Mouse (Mus musculus): ENCODE measurements at regions not wholly inside any gene's neighbourhood (a gene's known extent, or its start where the extent isn't known, plus 50 kb on each side); places are given as distances from the start of the nearest gene placed in this dataset.

GRCm38 (mm10) chr6:101940266-101940866, 562.7 kb upstream of the Pdzrn3 start:
- ATAC-seq (ENCODE audit: insufficient read depth): no peak
- 65% methylated on average over 3 of the region's 3 CpGs for WGBS (ENCODE audit: insufficient replicate concordance)
- no peak overlapping the region for H3K9ac ChIP-seq (replicated peaks)

GRCm38 (mm10) chr6:101938393-101938985, 560.8 kb upstream of the Pdzrn3 start:
- ATAC-seq (ENCODE audit: insufficient read depth): no peak

More at GRCm38 (mm10) chr6:101940266-101940866, 562.7 kb upstream of the Pdzrn3 start:
- H3K4me1 ChIP-seq (replicated peaks; ENCODE audit: control insufficient read depth in 2 of 2, insufficient read depth in 2 of 2, low read length in 1 of 2): no peaks in the 10 kb centered on the region
- H3K36me3 ChIP-seq (replicated peaks; ENCODE audit: control insufficient read depth, insufficient read depth, low read depth): no peaks in the 10 kb centered on the region
- no peak overlapping the region for H3K4me3 ChIP-seq (ENCODE audit: insufficient read depth in 1 of 2, low read depth in 2 of 2, low read length in 2 of 2)
- no peak overlapping the region for H3K4me2 ChIP-seq (ENCODE audit: low read depth)
- H3K27ac ChIP-seq: no peak overlapping the region
- no peaks in the 10 kb centered on the region for H3K27me3 ChIP-seq (ENCODE audit: control insufficient read depth, insufficient read depth, low read length)
- no peaks in the 10 kb centered on the region for H3K9me3 ChIP-seq (ENCODE audit: control insufficient read depth, low read length)
- no peak for DNase-seq (ENCODE audit: low read depth in 3 of 3, low spot score in 3 of 3)
- TF ChIP-seq CTCF (IDR thresholded peaks at IDR 0.05; ENCODE audit: low read depth): no peak
- TF ChIP-seq EP300 (IDR thresholded peaks at IDR 0.05; ENCODE audit: low read depth): no peak

DNA sequence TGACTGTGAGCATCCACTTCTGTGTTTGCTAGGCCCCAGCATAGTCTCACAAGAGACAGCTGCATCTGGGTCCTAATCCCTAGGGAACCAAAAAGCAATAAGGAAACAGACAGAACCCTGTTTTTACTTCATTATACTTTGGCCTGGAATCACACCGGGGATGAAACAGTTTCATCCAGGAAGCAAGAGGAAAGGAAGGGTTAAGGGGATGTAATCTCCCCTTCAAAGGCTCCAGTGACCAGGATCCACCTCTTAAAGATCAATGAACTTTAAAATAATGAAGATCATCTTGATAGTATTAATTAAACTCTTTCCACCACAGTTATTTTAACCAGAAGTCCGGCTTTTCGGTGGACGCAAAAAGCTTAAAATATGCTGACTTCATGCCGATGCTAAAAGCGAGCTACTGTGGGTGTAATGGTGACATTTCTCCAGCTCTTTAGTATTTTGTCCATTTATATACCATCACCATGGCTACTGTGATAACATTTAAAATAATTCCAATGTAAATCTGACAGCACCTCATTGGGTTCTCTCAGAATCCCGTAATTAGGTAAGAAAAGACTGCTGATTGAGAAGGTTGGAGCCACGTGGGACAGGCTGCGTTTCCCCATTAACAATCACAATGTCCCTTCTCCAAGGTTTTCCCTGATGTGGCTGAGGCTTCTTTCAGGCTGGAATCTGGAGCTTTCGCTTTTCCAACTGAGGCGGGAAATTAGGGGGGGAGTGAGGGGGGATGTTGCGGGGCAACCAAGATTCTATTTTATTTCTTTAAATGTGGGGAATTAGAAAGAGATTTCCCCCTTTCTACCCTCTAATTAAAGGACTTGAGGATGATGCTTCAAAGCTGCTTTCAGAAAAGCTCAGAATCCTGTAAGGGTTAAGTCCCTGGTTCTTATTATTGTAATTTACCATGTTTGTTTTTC, 560.0 kb upstream of the Pdzrn3 start:
- 69% methylated on average over 12 of the region's 12 CpGs for WGBS (ENCODE audit: insufficient replicate concordance)
- H3K4me1 ChIP-seq (replicated peaks; ENCODE audit: control insufficient read depth in 2 of 2, insufficient read depth in 2 of 2, low read length in 1 of 2): no peaks in the 10 kb centered on the region
- no peak overlapping the region for H3K4me3 ChIP-seq (ENCODE audit: insufficient read depth in 1 of 2, low read depth in 2 of 2, low read length in 2 of 2)
- H3K27ac ChIP-seq: no peak overlapping the region
- H3K9me3 ChIP-seq (ENCODE audit: control insufficient read depth, low read length): no peaks in the 10 kb centered on the region
- DNase-seq (ENCODE audit: low read depth in 3 of 3, low spot score in 3 of 3) (no peak), ATAC-seq (ENCODE audit: insufficient read depth) (no peak)
- H3K36me3 ChIP-seq (replicated peaks; ENCODE audit: control insufficient read depth, insufficient read depth, low read depth): no peaks in the 10 kb centered on the region
- no peak overlapping the region for H3K9ac ChIP-seq (replicated peaks)
- no peak for TF ChIP-seq EP300 (IDR thresholded peaks at IDR 0.05; ENCODE audit: low read depth)
- no peak for TF ChIP-seq CTCF (IDR thresholded peaks at IDR 0.05; ENCODE audit: low read depth)
- H3K27me3 ChIP-seq (ENCODE audit: control insufficient read depth, insufficient read depth, low read length): no peaks in the 10 kb centered on the region
- H3K4me2 ChIP-seq (ENCODE audit: low read depth): no peak overlapping the region

More at GRCm38 (mm10) chr6:101938393-101938985, 560.8 kb upstream of the Pdzrn3 start:
- Histone ChIP-seq H3K4me3 (ENCODE audit: insufficient read depth in 1 of 2, low read depth in 2 of 2, low read length in 2 of 2) (no peak overlapping the region), H3K27me3 (ENCODE audit: control insufficient read depth, insufficient read depth, low read length) (no peaks in the 10 kb centered on the region), H3K4me1 (replicated peaks; ENCODE audit: control insufficient read depth in 2 of 2, insufficient read depth in 2 of 2, low read length in 1 of 2) (no peaks in the 10 kb centered on the region), H3K27ac (no peak overlapping the region), H3K9me3 (ENCODE audit: control insufficient read depth, low read length) (no peaks in the 10 kb centered on the region), H3K9ac (replicated peaks) (no peak overlapping the region), H3K36me3 (replicated peaks; ENCODE audit: control insufficient read depth, insufficient read depth, low read depth) (no peaks in the 10 kb centered on the region), H3K4me2 (ENCODE audit: low read depth) (no peak overlapping the region)
- DNase-seq (ENCODE audit: low read depth in 3 of 3, low spot score in 3 of 3): no peak
- WGBS (ENCODE audit: insufficient replicate concordance): 69% methylated on average over 4 of the region's 4 CpGs
- TF ChIP-seq CTCF (IDR thresholded peaks at IDR 0.05; ENCODE audit: low read depth): no peak
- no peak for TF ChIP-seq EP300 (IDR thresholded peaks at IDR 0.05; ENCODE audit: low read depth)

DNA sequence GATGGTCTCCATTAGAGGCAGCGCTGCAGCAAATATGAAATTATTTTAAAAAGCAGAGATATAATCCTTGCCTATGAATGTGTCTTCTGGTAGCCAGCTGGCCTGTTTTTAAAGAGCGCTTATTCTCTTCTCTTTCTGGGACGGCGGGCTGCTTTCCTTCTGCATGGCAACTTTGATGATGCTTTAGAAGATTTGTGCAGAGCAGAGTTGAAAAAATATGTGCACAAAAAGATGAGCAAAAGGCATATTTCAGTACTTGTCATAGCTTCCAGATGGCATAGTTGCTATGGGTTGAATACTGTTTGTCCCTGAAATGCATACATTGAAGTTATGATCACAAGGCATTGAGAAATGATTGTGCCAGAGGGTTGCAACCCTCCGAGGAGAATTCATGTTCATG, 554.1 kb upstream of the Pdzrn3 start:
- DNase-seq (ENCODE audit: low read depth in 3 of 3, low spot score in 3 of 3): no peak
- no peak overlapping the region for H3K4me2 ChIP-seq (ENCODE audit: low read depth)

GRCm38 (mm10) chr6:101921686-101922085, 544.0 kb upstream of the Pdzrn3 start:
- H3K36me3 ChIP-seq (replicated peaks; ENCODE audit: control insufficient read depth, insufficient read depth, low read depth): no peaks in the 10 kb centered on the region
- no peak for DNase-seq (ENCODE audit: low read depth in 3 of 3, low spot score in 3 of 3)
- no peak overlapping the region for H3K4me2 ChIP-seq (ENCODE audit: low read depth)
- 31% methylated on average over 4 of the region's 4 CpGs for WGBS (ENCODE audit: insufficient replicate concordance)
- TF ChIP-seq CTCF (IDR thresholded peaks at IDR 0.05; ENCODE audit: low read depth) (no peak), EP300 (IDR thresholded peaks at IDR 0.05; ENCODE audit: low read depth) (no peak)
- no peak overlapping the region for H3K4me3 ChIP-seq (ENCODE audit: insufficient read depth in 1 of 2, low read depth in 2 of 2, low read length in 2 of 2)
- no peak overlapping the region for H3K9ac ChIP-seq (replicated peaks)
- no peak overlapping the region for H3K27ac ChIP-seq
- H3K9me3 ChIP-seq (ENCODE audit: control insufficient read depth, low read length): no peaks in the 10 kb centered on the region
- H3K27me3 ChIP-seq (ENCODE audit: control insufficient read depth, insufficient read depth, low read length): no peaks in the 10 kb centered on the region
- H3K4me1 ChIP-seq (replicated peaks; ENCODE audit: control insufficient read depth in 2 of 2, insufficient read depth in 2 of 2, low read length in 1 of 2): no peaks in the 10 kb centered on the region
- no peak for ATAC-seq (ENCODE audit: insufficient read depth)

More for the DNA sequence above, 554.1 kb upstream of the Pdzrn3 start:
- Histone ChIP-seq H3K36me3 (replicated peaks; ENCODE audit: control insufficient read depth, insufficient read depth, low read depth) (no peaks in the 10 kb centered on the region), H3K9ac (replicated peaks) (no peak overlapping the region), H3K4me3 (ENCODE audit: insufficient read depth in 1 of 2, low read depth in 2 of 2, low read length in 2 of 2) (no peak overlapping the region), H3K9me3 (ENCODE audit: control insufficient read depth, low read length) (no peaks in the 10 kb centered on the region), H3K27ac (no peak overlapping the region), H3K27me3 (ENCODE audit: control insufficient read depth, insufficient read depth, low read length) (no peaks in the 10 kb centered on the region), H3K4me1 (replicated peaks; ENCODE audit: control insufficient read depth in 2 of 2, insufficient read depth in 2 of 2, low read length in 1 of 2) (no peaks in the 10 kb centered on the region)
- 69% methylated on average over 5 of the region's 5 CpGs for WGBS (ENCODE audit: insufficient replicate concordance)
- ATAC-seq (ENCODE audit: insufficient read depth): no peak
- TF ChIP-seq CTCF (IDR thresholded peaks at IDR 0.05; ENCODE audit: low read depth) (no peak), EP300 (IDR thresholded peaks at IDR 0.05; ENCODE audit: low read depth) (no peak)
